Mouse (Mus musculus) lung, postnatal 0 days (tissue): Measurements from ENCODE around the gene 2900011O08Rik. TPM values are rescaled to one million over a fixed set of nuclear protein-coding genes. Genes with fewer than 3 reads are reported as not detected.

Experiments
- ATAC-seq: fragments of 200-750 bp; cut with Nextera tagmentation; 2 replicates; pipeline ENCODE4 v1.8.0; 2017; ENCODE audit warnings: moderate library complexity
- DNase-seq: peaks from one replicate; pipeline ENCODE4 v3.0.0-alpha.2; 2016; ENCODE audit warnings: low spot score
- H3K27ac ChIP-seq: fragments of 300-500 bp; sonication (generic); 2 replicates; pipeline ENCODE4 v1.5.1; 2014; ENCODE audit warnings: antibody characterized with exemption, mild to moderate bottlenecking, low read length, mixed read lengths
- H3K27me3 ChIP-seq: fragments of 300-500 bp; sonication (generic); replicated peaks from 2 replicates; pipeline ENCODE4 v1.6.1; 2014; ENCODE audit warnings: low read length, mixed read lengths; ENCODE audit not compliant: insufficient read depth
- H3K36me3 ChIP-seq: fragments of 300-500 bp; sonication (generic); 2 replicates; pipeline ENCODE4 v1.6.1; 2014; ENCODE audit warnings: low read length, mixed read lengths; ENCODE audit not compliant: insufficient read depth
- H3K4me1 ChIP-seq: fragments of 300-500 bp; sonication (generic); 2 replicates; pipeline ENCODE4 v1.6.1; 2014; ENCODE audit warnings: antibody characterized with exemption, low read depth, low read length, mixed read lengths; ENCODE audit not compliant: insufficient read depth
- H3K4me2 ChIP-seq: fragments of 300-500 bp; sonication (generic); replicated peaks from 2 replicates; pipeline ENCODE4 v1.6.1; 2014; ENCODE audit warnings: low read depth, mild to moderate bottlenecking, low read length, moderate library complexity, mixed read lengths
- H3K4me3 ChIP-seq: fragments of 300-500 bp; sonication (generic); 2 replicates; pipeline ENCODE4 v1.5.1; 2014; ENCODE audit warnings: low read depth, low read length
- H3K9ac ChIP-seq: fragments of 300-500 bp; sonication (generic); replicated peaks from 2 replicates; pipeline ENCODE4 v1.6.1; 2014; ENCODE audit warnings: low read depth, mild to moderate bottlenecking
- H3K9me3 ChIP-seq: fragments of 300-500 bp; sonication (generic); 2 replicates; pipeline ENCODE4 v1.6.1; 2016; ENCODE audit warnings: low read length, mixed read lengths
- CTCF ChIP-seq: IDR thresholded peaks from 2 replicates; pipeline ENCODE4 v1.5.1; 2016; ENCODE audit warnings: antibody characterized with exemption, mild to moderate bottlenecking
- EP300 ChIP-seq: IDR thresholded peaks from 2 replicates; pipeline ENCODE4 v1.6.1; 2016; ENCODE audit warnings: antibody characterized with exemption, mild to moderate bottlenecking, control low read depth
- WGBS: fragments of 180-500 bp; shearing (Covaris S2); extraction: QIAGEN DNeasy Blood & Tissue Kit; methylation state at CpG from one replicate; pipeline ENCODE4 v1.1.7; 2014; 5-methylcytosine and 5-hydroxymethylcytosine counted together
- polyA plus RNA-seq: library from polyadenylated mRNA; unstranded; fragments of >200 nt; fragmentation: Nextera tagmentation; extraction: Ambion mirVana; gene quantifications from 2 replicates; pipeline ENCODE4 v1.2.1, GENCODE M21; 2015

The 2900011O08Rik gene
- polyA plus RNA-seq, 1 experiment from 2014 or later = not detected

- Histone ChIP-seq H3K9me3 (no peaks in the 10 kb centered on the region), H3K27me3 (no peaks in the 10 kb centered on the region), H3K4me1 (peaks cover 7% of the 10 kb centered on the region), H3K27ac (no peak overlapping the region), H3K4me2 (no peak overlapping the region), H3K9ac (no peak overlapping the region), H3K4me3 (no peak overlapping the region), H3K36me3 (no peaks in the 10 kb centered on the region)
- DNase-seq = no peak
- 92% methylated on average over 5 of the region's 5 CpGs for WGBS
- no peak for TF ChIP-seq CTCF
- no peak for TF ChIP-seq EP300
- no peak for ATAC-seq
These were observed 3.2 kb upstream of the 2900011O08Rik start for GRCm38 (mm10) chr16:13983161-13983560.

- H3K9ac ChIP-seq = no peak overlapping the region
- WGBS = 63% methylated on average over 3 of the region's 3 CpGs
- H3K27ac ChIP-seq = no peak overlapping the region
- peaks cover 7% of the 10 kb centered on the region for H3K4me1 ChIP-seq
- ATAC-seq = no peak
- no peak overlapping the region for H3K4me2 ChIP-seq
- no peak for DNase-seq
- no peaks in the 10 kb centered on the region for H3K9me3 ChIP-seq
- no peak overlapping the region for H3K4me3 ChIP-seq
- no peak for TF ChIP-seq CTCF
- no peak for TF ChIP-seq EP300
- H3K36me3 ChIP-seq = no peaks in the 10 kb centered on the region
- H3K27me3 ChIP-seq = no peaks in the 10 kb centered on the region
These were observed 219 bp upstream of the 2900011O08Rik start for GRCm38 (mm10) chr16:13986197-13986573.

GRCm38 (mm10) chr16:13992518-13993248, 6.3 kb downstream of the 2900011O08Rik start:
- Histone ChIP-seq H3K27ac (no peak overlapping the region), H3K4me1 (no peaks in the 10 kb centered on the region), H3K9me3 (no peaks in the 10 kb centered on the region), H3K27me3 (no peaks in the 10 kb centered on the region), H3K36me3 (no peaks in the 10 kb centered on the region), H3K4me2 (no peak overlapping the region), H3K9ac (no peak overlapping the region), H3K4me3 (no peak overlapping the region)
- ATAC-seq = no peak
- TF ChIP-seq CTCF (no peak), EP300 (no peak)
- 78% methylated on average over 11 of the region's 11 CpGs for WGBS
- DNase-seq = no peak

GRCm38 (mm10) chr16:13994076-13994475, 7.7 kb downstream of the 2900011O08Rik start:
- Histone ChIP-seq H3K4me3 (no peak overlapping the region), H3K9ac (no peak overlapping the region), H3K4me1 (no peaks in the 10 kb centered on the region), H3K4me2 (no peak overlapping the region), H3K9me3 (no peaks in the 10 kb centered on the region), H3K36me3 (no peaks in the 10 kb centered on the region), H3K27me3 (no peaks in the 10 kb centered on the region), H3K27ac (no peak overlapping the region)
- DNase-seq (no peak), ATAC-seq (no peak)
- 74% methylated on average over 1 of the region's 1 CpGs for WGBS
- TF ChIP-seq EP300 (no peak), CTCF (no peak)

GRCm38 (mm10) chr16:13994502-13994901, 8.1 kb downstream of the 2900011O08Rik start:
- Histone ChIP-seq H3K36me3 (no peaks in the 10 kb centered on the region), H3K27me3 (no peaks in the 10 kb centered on the region), H3K27ac (no peak overlapping the region), H3K4me3 (no peak overlapping the region), H3K4me2 (no peak overlapping the region), H3K9me3 (no peaks in the 10 kb centered on the region), H3K9ac (no peak overlapping the region), H3K4me1 (no peaks in the 10 kb centered on the region)
- no peak for TF ChIP-seq EP300
- no peak for TF ChIP-seq CTCF
- ATAC-seq (no peak), DNase-seq (no peak)
- 68% methylated on average over 1 of the region's 1 CpGs for WGBS

GRCm38 (mm10) chr16:14003386-14004130, 17.2 kb downstream of the 2900011O08Rik start:
- H3K9me3 ChIP-seq = no peaks in the 10 kb centered on the region
- no peak for ATAC-seq
- no peak for TF ChIP-seq CTCF
- no peak for TF ChIP-seq EP300
- 43% methylated on average over 8 of the region's 8 CpGs for WGBS
- no peak for DNase-seq
- no peaks in the 10 kb centered on the region for H3K27me3 ChIP-seq
- H3K27ac ChIP-seq = no peak overlapping the region
- H3K9ac ChIP-seq = no peak overlapping the region
- no peaks in the 10 kb centered on the region for H3K36me3 ChIP-seq
- H3K4me1 ChIP-seq = no peaks in the 10 kb centered on the region
- no peak overlapping the region for H3K4me3 ChIP-seq
- no peak overlapping the region for H3K4me2 ChIP-seq
